Mouse (Mus musculus): Measurements from ENCODE around the gene Phactr2.

The Phactr2 gene

GRCm38 (mm10) chr10:13331405-13332032 lies 142.7 kb downstream of the Phactr2 start:
- no peak for DNase-seq (ENCODE audit: low spot score in 2 of 2)

- DNase-seq (ENCODE audit: low spot score in 2 of 2) = no peak
These were observed 145.6 kb downstream of the Phactr2 start for GRCm38 (mm10) chr10:13328602-13329001.

DNA sequence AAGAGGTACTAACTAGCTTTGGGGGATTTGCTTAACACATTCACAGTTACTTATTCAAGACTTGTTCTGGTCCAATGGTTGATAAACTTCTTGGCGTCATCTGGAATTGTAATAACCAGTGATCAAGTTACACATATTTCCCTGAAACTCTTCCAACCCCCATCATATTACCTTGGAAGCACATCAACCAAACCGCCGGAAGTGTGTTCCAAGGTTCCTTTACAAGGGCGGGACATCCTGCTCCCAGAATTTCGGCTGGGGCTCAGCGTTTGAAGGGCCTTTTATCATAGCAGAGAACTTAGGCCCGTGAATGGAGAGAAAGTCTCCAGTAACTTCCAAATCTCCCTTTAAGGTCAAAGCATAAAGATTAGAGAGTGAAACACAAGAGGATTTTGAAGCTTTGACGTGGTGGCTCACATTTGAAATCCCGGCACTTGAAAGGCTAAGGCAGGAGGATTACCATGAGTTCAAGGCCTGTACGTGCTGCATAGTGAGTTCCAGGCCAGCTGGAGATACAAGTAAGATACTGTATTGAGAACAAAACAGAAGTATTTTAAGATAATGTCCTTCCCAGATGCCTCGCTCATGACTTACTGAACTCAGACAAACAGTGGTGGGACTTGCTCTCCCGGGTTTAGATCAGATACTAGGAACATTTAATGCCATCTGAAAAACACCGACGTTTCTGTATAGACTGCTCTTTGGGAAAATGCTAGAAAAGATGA lies 147.9 kb downstream of the Phactr2 start:
- DNase-seq (ENCODE audit: low spot score in 2 of 2) = peak; percentile 36 to 44

DNA sequence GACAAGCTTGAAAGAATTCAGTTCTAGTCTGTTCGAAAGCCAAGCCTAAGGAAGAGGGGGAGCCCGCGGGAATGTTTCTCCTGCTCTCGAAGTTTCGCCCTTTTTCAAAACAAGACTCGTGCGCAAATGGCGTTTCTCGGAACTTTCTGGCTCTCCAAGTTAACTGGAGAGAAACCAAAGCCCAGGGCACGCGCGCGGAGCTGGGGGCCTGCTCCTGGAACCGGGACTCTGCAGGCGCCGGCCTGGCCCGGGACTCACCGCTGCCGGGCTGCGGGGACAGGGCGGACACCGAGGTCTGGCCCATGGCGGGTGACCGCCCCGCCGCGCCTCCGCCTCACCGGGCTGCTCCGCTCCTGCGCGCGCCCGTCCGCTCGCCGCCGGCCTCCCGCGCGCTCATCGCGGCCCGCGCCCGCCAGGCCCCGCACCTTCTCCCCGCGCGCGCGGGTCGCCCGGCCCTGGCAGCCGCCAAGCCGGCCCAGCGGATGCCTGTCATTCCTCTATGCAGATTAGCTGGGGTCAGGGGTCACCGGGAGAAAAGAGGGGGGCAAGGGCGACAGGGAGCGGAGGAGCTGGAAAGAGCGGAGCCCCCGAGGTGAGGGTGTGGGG lies 150.3 kb downstream of the Phactr2 start:
- peak; percentile 67 to 79 for DNase-seq (ENCODE audit: low spot score in 2 of 2)

- DNase-seq (ENCODE audit: low spot score in 2 of 2) = peak in 1 of 2 experiments; percentile 31
These were observed 150.9 kb downstream of the Phactr2 start for GRCm38 (mm10) chr10:13323139-13323805.

GRCm38 (mm10) chr10:13314999-13315398 lies 159.2 kb downstream of the Phactr2 start:
- no peak for DNase-seq (ENCODE audit: low spot score in 2 of 2)

- no peak for DNase-seq (ENCODE audit: low spot score in 2 of 2)
These were observed 161.6 kb downstream of the Phactr2 start for GRCm38 (mm10) chr10:13312576-13312975.

GRCm38 (mm10) chr10:13311612-13312011 lies 162.6 kb downstream of the Phactr2 start:
- no peak for DNase-seq (ENCODE audit: low spot score in 2 of 2)

DNA sequence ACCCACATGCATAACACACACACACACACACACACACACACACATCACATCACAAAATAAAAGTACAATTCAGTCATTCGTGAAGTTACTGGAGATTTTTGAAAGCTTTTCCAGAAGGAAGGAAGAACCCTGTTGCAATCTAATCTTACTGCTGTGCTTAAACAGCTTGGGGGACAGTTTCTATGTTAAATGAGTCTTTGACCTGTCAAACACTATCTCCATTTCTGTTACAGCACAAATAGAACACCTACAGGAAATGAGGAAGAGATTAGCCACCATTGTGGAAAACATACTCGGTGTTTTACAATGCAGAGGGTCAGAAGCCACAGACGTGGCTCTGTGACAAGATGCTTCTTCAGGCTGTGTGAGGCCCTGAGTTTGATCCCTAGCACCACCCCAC lies 164.1 kb downstream of the Phactr2 start:
- no peak for DNase-seq (ENCODE audit: low spot score in 2 of 2)

DNA sequence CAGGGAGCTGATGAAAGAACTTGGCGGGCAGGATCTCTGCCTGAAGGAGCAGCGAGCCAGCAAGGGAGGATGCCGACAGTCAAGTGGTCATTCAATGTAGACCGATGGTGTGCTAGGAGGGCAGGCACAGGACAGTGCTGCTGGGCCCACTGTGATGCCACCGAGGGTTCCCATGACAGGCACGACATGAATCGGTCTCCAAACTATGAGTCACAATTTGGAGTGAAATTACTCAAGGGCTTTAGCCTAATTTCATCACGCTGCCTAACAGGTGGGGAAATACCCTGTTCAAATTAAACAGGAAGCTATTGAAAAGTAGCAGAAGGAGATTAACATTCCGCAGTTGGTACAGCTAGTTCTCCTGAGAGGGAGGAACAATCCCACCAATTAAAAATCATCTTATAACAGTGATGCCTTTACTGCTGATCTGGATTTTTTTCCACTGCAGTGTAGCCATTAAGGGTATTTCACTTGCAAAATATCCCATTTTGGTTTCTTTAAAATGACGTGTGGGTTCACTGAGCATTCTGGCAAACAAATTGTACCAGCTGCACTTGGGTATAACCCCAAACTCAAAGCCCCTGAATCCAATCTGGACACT lies 169.5 kb downstream of the Phactr2 start:
- no peak for DNase-seq (ENCODE audit: low spot score in 2 of 2)

DNA sequence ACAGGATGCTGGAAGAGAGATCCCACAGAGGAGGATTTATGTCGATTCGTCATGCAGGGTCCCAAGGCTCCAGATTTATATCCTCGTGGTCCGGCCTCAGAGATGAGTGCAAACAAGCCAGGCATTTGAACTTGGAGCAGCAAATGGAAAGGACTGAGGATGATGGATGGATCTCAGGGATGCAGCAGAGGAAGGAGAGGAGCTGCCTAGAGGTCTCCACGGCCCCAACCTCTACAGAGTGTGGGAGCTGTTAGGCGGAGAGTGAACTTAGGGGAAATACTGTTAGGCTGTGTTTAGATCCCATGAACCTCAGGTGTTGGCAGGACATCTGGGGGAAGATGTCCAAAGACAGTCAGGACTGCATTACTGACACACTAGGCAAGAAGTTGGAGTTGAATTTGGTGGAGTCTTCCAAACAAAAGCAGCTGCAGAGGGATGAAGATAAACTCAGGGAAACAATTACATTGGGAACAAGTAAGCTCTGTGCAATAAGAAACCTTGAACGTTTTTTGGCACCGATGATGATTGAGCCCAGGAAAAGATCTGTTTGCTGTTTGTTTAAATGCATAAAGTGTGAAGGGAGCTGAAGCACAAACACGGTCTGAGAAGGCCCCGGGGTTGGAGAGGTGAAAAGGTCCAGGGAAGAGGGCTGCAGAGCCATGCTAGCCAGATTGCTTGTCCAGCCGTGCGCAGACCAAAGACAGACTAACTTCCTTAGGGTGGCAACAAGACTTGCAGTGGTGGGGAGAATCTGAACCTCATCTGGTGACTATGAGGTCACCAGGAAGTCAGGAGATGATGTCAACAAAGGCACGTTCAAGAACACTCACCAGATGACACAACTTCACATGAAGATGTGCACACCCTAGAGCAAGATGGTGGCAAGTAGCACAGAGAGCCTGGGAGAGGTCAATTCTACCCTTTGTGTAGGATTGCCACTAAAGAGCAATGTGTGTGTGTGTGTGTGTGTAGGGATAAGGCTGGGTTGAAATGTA lies 170.6 kb downstream of the Phactr2 start:
- DNase-seq (ENCODE audit: low spot score in 2 of 2) = no peak

- DNase-seq (ENCODE audit: low spot score in 2 of 2) = no peak
These were observed 173.6 kb downstream of the Phactr2 start for GRCm38 (mm10) chr10:13300601-13301000.

DNA sequence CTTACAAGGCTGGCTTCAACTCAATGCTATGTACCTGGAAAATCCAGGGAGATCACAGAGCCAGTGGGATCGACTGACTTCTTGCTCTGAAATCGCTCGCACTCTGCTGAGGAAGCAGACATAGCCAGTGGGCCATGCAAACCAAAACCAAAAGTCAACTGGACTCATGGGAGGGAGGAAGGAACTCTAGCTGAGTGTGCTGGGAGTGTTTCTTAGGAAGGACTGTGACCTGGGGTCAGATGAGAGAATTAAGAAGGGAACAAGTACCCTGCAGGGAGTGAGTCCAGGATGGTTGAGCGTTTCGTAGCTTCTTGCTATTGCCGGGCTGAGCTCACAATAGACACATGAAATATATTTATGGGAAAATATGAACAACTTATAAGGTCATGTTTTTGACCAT lies 174.0 kb downstream of the Phactr2 start:
- DNase-seq (ENCODE audit: low spot score in 2 of 2) = peak; percentile 34 to 67

DNA sequence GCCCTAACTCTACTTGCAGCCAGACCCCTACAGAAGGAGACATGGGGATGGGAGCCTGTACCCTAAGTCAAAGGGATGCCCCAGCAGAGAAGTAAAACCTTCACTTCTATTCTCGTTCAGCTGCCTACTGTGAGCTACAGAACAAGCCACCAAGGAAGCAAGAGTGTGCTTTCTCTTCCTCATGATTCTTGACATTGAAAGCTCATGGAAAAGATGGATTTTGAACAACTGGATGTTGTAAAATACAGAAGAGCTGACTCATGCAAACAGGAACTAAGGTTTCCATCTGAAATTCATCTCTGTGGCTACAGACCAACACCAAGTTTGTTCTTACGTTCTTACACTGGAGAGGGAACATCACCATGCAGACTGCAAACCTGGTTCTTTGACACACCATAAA lies 179.3 kb downstream of the Phactr2 start:
- DNase-seq (ENCODE audit: low spot score in 2 of 2) = no peak

DNA sequence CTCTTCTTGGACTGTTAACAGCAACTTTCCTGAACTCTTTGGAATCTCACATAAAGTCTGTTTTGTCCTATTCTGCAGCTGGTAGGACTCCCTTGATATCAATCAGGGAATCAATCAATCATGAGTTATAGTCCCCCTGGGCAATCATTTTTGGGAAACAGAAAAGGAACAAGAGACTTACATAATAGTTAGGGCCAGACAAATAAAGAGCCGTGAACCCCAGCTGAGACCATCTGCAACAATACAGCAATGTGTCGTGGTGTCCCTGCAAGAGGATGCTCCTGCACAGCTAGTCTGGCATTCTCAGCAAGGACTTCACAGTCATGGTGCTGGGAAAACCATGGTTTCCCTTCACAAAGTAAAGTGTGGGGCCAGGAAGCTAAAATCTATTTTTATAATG lies 182.2 kb downstream of the Phactr2 start:
- no peak for DNase-seq (ENCODE audit: low spot score in 2 of 2)

DNA sequence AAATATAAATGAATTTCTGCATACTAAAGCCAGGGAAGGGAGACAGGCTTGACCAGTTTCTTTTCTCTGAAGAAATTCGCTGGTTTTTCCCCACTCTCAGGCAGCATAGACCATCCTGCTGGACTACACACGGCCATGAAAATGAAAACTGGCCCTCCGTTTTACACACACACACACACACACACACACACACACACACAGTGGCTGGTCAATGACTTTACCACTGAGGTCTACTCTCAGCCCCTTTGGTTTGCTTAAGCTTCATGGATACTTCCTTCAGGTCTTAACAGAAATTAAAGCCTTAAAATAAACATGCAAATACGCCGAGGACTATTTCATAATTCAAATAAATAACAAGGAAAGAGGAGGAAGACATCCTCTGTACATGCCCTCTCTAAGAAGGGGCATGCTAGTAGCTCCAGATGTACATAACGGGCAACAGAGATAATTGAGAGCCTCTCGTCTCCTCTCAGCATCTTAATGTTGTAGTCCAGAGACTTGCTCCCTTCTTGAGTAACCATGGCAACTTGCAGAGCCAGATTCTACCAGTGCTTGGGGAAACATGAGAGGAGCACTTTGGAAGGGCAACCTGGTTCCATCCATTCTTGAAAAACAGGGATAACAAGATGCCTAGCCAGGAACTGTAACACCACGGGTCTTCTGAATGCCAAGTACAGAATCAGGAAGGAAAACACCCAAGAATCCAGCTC lies 184.8 kb downstream of the Phactr2 start:
- no peak for DNase-seq (ENCODE audit: low spot score in 2 of 2)

- DNase-seq (ENCODE audit: low spot score in 2 of 2) = no peak
These were observed 185.9 kb downstream of the Phactr2 start for GRCm38 (mm10) chr10:13288296-13288695.

- DNase-seq (ENCODE audit: low spot score in 2 of 2) = no peak
These were observed 190.8 kb downstream of the Phactr2 start for GRCm38 (mm10) chr10:13283441-13283840.

GRCm38 (mm10) chr10:13280298-13280853 lies 193.8 kb downstream of the Phactr2 start:
- no peak for DNase-seq (ENCODE audit: low spot score in 2 of 2)

DNA sequence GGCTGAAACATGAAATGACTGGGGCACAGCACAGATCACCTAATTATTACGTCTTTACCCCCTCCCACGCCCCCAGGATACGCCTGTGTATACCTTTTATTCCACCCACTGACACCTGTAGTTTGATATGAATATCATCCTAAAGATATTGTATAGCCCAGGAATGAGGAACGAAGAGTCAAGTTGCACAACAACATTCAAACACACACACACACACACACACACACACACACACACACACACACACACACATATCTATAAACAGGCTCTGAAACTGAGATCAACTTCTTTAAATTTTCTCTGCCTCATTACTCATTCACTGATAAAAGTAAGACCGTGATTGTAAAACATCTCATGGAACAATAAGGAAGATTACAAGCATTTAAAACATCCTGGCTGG lies 197.9 kb downstream of the Phactr2 start:
- DNase-seq (ENCODE audit: low spot score in 2 of 2) = no peak
